Mouse (Mus musculus): ENCODE measurements around the gene Ecm2. TPM values are rescaled to one million over a fixed set of nuclear protein-coding genes. Genes with fewer than 3 reads are reported as not detected.

Ecm2 gene
- total RNA-seq, 1 experiment from 2014 or later, result 5.5 TPM

DNA sequence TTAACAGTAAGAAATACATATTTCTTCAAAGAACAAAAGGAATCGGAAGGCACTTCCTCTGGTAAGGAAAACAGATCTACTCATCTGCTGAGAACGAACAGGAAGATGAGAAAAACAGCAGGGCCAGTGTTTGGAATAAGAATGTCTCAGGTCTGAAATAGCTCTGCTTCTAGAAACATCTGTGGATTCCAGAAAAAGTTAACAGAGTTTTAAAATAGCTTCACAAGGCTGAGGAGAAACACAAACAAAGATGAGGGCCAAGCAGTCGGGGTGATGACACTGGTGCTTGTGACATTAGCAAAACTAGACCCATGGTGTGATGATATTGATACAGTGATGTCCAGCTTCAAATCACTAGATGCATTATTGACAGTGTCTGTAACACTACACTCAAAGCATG is 2.6 kb downstream of the Ecm2 start:
- no peak for DNase-seq

GRCm38 (mm10) chr13:49518761-49519160 is 14.2 kb downstream of the Ecm2 start:
- DNase-seq, result no peak

GRCm38 (mm10) chr13:49526235-49526634 is 21.6 kb downstream of the Ecm2 start:
- no peak for DNase-seq

- DNase-seq, result no peak
Observed at GRCm38 (mm10) chr13:49530636-49531035, 26.0 kb downstream of the Ecm2 start.

- DNase-seq, result peak; percentile 12
Observed at GRCm38 (mm10) chr13:49536946-49537345, 32.3 kb downstream of the Ecm2 start.

DNA sequence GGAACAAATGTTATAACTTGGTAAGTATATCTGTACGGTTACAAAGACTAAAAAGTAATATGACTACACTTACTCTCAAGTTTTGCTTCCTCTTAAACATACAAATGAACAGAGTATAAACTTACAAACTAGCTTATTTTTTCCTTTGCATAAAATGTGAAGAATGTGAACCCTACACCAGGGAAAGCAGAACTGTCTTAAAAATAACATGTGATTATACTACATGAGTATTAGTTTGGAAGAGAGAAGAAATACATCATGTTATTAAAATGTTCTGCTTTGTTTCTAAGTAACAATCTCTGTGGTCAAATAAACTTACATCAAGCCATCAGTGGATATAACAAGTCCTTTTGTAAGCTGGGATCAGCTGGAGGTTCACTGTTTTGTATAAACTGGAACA is 34.1 kb downstream of the Ecm2 start:
- DNase-seq, result no peak

DNA sequence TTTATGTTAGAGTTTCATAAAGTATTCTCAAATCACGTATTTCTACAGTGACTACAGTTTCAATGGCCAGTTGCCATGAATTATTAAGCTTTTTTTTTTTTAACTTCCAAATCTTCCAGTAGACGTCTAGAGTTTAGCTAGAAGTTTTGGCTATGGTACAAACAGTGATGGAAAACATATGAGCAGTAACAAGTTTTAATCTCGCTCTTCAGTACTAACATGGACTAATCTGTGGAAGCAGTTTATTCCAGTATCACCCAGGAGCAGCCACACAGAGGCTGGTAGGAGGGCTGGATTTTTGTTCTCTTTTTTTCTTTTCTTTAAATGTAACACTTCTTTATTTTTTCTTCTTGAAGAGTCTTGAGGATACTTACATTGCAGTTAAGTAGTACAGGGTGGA is 39.7 kb downstream of the Ecm2 start, which contains the start of gene Aspn:
TSS of gene Aspn (plus strand) at position 165 of the 400 bp plus-strand sequence.
- DNase-seq, result no peak

GRCm38 (mm10) chr13:49545646-49546045 is 41.0 kb downstream of the Ecm2 start:
- no peak for DNase-seq

DNA sequence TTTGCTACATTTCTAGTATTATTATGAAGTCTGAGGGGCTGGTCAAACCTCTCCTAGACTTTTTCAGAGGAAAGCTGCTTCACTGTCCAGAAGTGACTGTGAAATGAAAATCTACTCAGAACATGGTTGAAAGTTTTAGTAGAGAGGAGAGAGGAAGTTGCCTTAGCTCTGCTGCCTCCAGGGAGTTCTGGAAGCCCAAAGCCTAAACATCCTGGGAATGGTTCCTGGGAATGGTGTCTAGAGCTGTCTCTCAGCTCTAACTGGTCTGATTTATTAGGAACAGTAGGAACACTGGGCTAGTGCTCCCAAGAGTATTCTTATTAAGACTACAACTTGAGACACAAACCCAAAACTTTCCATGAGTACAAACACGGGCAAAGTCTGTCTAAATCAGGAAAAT is 41.9 kb downstream of the Ecm2 start:
- no peak for DNase-seq

GRCm38 (mm10) chr13:49547563-49548150 is 43.0 kb downstream of the Ecm2 start:
- no peak for DNase-seq

DNA sequence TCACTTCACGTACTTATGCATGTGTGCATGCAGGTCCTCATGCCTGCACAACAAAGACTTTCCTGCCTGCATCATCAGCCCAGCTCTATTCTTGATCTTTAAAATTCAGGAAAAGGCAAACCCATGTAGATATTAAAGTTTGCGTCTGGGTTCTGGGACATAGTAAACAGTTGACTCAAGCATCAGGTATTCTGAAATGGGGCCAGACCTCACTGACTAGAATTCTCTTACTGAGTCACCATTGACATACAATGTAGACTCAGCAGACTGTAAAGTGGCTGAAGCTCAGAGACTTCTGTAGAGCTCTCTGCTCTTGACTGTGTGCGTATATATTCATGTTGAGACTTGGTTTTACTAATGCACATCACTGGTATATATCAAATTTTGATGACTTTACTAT is 45.0 kb downstream of the Ecm2 start:
- no peak for DNase-seq

DNA sequence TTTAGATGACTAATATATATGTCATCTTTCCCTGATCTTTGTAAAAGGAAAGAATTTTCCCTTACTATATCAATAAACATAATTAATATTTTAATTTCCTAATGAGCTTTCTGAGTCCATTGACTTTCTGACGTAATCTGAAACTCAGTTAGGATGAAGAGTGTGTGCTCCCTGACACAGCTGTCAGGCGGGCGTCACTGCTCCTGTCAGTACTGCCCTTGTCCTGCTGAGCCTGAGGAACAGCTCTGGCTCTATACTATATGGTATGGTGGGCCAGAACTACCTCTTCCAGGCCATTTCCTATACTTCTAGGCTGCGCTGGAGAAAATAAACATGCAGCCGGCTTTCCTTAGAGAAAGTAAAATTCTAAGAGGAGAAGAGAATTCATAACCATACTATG is 49.9 kb downstream of the Ecm2 start:
- DNase-seq, result no peak

DNA sequence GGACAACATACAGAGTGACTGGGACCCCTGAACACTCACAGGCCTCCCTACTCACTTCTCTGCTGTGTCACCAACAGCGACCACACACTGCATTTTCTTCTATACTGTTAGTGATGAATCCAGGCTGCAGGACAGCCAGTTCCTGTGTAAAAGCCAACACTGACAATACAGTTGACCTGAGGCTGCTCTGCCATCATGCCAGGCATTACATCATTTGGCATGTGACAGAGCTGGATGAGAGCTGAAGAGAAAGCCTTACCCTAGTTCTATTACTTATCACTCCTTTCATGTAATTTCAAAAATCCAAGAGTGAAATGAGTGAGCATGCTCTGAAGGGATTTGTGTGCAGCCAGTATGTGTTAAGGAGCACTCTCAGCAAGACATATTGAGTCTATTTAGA is 51.6 kb downstream of the Ecm2 start:
- DNase-seq, result no peak

- no peak for DNase-seq
Observed at GRCm38 (mm10) chr13:49556924-49557323, 52.3 kb downstream of the Ecm2 start.

DNA sequence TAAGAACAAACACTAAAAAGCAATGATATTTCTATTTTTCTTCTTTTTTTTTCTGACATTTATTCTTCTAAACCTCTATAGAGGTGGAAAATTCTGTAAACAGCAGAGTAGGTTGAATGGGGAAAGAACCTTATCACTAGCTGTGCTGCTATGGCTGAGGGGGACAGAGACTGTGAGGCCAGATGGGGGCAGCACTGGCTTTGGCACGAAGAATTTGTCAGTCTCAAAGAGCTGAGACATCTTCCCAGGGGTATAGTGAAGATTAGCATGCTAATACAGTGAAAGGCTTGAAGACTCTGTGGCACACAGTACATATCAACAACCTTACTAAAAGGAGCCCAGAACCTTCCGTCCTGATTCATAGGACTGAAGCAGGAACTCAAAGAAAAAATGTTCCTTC is 54.6 kb downstream of the Ecm2 start:
- DNase-seq, result peak; percentile 39

DNA sequence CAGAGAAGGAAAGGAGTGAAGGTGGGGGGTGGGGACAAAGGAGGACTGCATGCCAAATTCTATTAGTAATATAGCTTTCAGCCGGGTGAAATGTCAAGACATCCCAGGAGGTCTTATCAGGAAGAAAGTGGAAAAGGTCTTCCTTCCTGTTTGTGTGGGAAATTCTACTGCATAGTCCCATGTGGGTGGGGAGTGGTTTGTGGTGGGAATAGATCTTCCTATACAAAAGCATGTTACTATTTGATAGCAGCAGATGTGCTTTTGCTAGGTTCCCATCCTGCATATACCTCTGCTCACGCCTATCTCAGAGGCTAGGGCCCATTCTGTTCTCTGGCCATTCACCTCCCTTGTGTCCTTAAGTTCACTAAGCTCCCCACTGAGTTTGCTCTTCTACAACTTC is 56.3 kb downstream of the Ecm2 start:
- no peak for DNase-seq

DNA sequence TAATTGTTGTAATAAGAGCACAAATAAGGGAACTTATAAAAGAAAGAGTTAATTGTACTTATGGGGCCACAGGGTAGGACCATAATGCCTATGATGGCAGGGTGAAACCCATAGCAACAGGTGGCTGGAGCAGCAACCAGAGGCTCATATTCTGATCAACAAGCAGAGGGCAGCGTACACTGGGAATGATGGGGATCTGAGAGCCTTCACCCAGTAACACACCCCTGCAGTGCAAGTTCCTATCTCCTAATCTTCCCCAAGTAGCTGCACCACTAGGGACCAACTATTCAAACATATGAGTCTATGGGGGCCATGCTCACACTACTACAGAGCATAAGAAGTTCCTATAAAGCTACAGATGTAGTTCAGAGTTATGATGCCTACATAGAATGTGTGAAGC is 59.7 kb downstream of the Ecm2 start:
- DNase-seq, result no peak

- no peak for DNase-seq
Observed at GRCm38 (mm10) chr13:49570371-49570770, 65.8 kb downstream of the Ecm2 start.

GRCm38 (mm10) chr13:49571418-49571817 is 66.8 kb downstream of the Ecm2 start:
- no peak for DNase-seq

- no peak for DNase-seq
Observed at GRCm38 (mm10) chr13:49581541-49582530, 77.2 kb downstream of the Ecm2 start, which contains the start of gene Omd. Gene Omd (plus strand): TSS chr13:49582462.
